Mouse (Mus musculus): ENCODE measurements around the gene BC048562. TPM values are rescaled to one million over a fixed set of nuclear protein-coding genes. Genes with fewer than 3 reads are reported as not detected.

BC048562 gene
- polyA plus RNA-seq, 1 experiment from 2014 or later, result not detected

- no peak for TF ChIP-seq CTCF (IDR thresholded peaks at IDR 0.05)
- CTCF ChIA-PET, result interaction anchor here (1.3 kb wide), 1 partner anchor 27 kb away, joined by 3 read pairs; no protein-coding TSS in a partner anchor
- in situ Hi-C loops (cut with MboI; ENCODE audit: low pct_unique_long_range_greater_than_20kb), result no loop called here
- DNase-seq (ENCODE audit: low read depth, low spot score), result no peak
- POLR2A ChIA-PET, result interaction anchor here (0.6 kb wide), 1 partner anchor 58 kb away, joined by 3 read pairs; no protein-coding TSS in a partner anchor
- no peak for ATAC-seq
- H3K27me3 ChIP-seq, result peaks cover 4% of the 10 kb centered on the region
Measured at GRCm38 (mm10) chr9:108409535-108409934, 26.7 kb upstream of the BC048562 start.

- ATAC-seq (no peak), DNase-seq (ENCODE audit: low read depth, low spot score) (no peak)
- peaks cover 12% of the 10 kb centered on the region for H3K27me3 ChIP-seq
- POLR2A ChIA-PET, result interaction anchor here (1.5 kb wide), 1 partner anchor 10 kb away, joined by 3 read pairs; no protein-coding TSS in a partner anchor
- in situ Hi-C loops (cut with MboI; ENCODE audit: low pct_unique_long_range_greater_than_20kb), result loop anchor here (5.0 kb wide), 1 partner anchor 114 kb away; the partner anchor contains the start of gene Amt
- TF ChIP-seq CTCF (IDR thresholded peaks at IDR 0.05), result no peak
- CTCF ChIA-PET, result interaction anchor here (1.0 to 1.8 kb wide), 4 partner anchors 10 to 125 kb away, joined by 3 to 6 read pairs (median 3); no protein-coding TSS in a partner anchor
Measured at GRCm38 (mm10) chr9:108411381-108411942, 24.8 kb upstream of the BC048562 start.

- CTCF ChIA-PET, result interaction anchor here (0.6 to 1.4 kb wide), 4 partner anchors 9 to 119 kb away, joined by 3 read pairs; no protein-coding TSS in a partner anchor
- peaks cover 17% of the 10 kb centered on the region for H3K27me3 ChIP-seq
- in situ Hi-C loops (cut with MboI; ENCODE audit: low pct_unique_long_range_greater_than_20kb), result loop anchor here (5.0 kb wide), 1 partner anchor 115 kb away; the partner anchor contains the start of gene Amt
- POLR2A ChIA-PET, result no interaction called here
- TF ChIP-seq CTCF (IDR thresholded peaks at IDR 0.05), result peak; percentile 66
- no peak for ATAC-seq
- no peak for DNase-seq (ENCODE audit: low read depth, low spot score)
Measured at GRCm38 (mm10) chr9:108412221-108412620, 24.1 kb upstream of the BC048562 start.

- in situ Hi-C loops (cut with MboI; ENCODE audit: low pct_unique_long_range_greater_than_20kb), result no loop called here
- POLR2A ChIA-PET, result interaction anchor here (0.7 kb wide), 1 partner anchor 1884 kb away, joined by 3 read pairs; no protein-coding TSS in a partner anchor
- ATAC-seq (no peak), DNase-seq (ENCODE audit: low read depth, low spot score) (no peak)
- CTCF ChIA-PET, result interaction anchor here (1.4 kb wide), 1 partner anchor 27 kb away, joined by 3 read pairs; no protein-coding TSS in a partner anchor
- H3K27me3 ChIP-seq, result peaks cover 19% of the 10 kb centered on the region
- TF ChIP-seq CTCF (IDR thresholded peaks at IDR 0.05), result no peak
Measured at GRCm38 (mm10) chr9:108428384-108428783, 7.9 kb upstream of the BC048562 start, which contains the start of gene Ccdc36. Gene Ccdc36 (minus strand): TSS chr9:108428484.

GRCm38 (mm10) chr9:108431431-108432067, 4.7 kb upstream of the BC048562 start:
- in situ Hi-C loops (cut with MboI; ENCODE audit: low pct_unique_long_range_greater_than_20kb), result no loop called here
- ChIA-PET CTCF (no interaction called here), POLR2A (no interaction called here)
- no peak for DNase-seq (ENCODE audit: low read depth, low spot score)
- no peak for ATAC-seq
- TF ChIP-seq CTCF (IDR thresholded peaks at IDR 0.05), result no peak
- H3K27me3 ChIP-seq, result peaks cover 32% of the 10 kb centered on the region

GRCm38 (mm10) chr9:108439176-108439575, 2.9 kb downstream of the BC048562 start:
- no peak for ATAC-seq
- in situ Hi-C loops (cut with MboI; ENCODE audit: low pct_unique_long_range_greater_than_20kb), result no loop called here
- TF ChIP-seq CTCF (IDR thresholded peaks at IDR 0.05), result no peak
- no peak for DNase-seq (ENCODE audit: low read depth, low spot score)
- H3K27me3 ChIP-seq, result peaks cover 14% of the 10 kb centered on the region
- CTCF ChIA-PET, result no interaction called here
- POLR2A ChIA-PET, result no interaction called here

- ChIA-PET CTCF (no interaction called here), POLR2A (no interaction called here)
Measured at GRCm38 (mm10) chr9:108440485-108440884, 4.2 kb downstream of the BC048562 start.

GRCm38 (mm10) chr9:108441236-108441919, 5.1 kb downstream of the BC048562 start:
- DNase-seq (ENCODE audit: low read depth, low spot score), result no peak
- TF ChIP-seq CTCF (IDR thresholded peaks at IDR 0.05), result no peak
- no peaks in the 10 kb centered on the region for H3K27me3 ChIP-seq
- in situ Hi-C loops (cut with MboI; ENCODE audit: low pct_unique_long_range_greater_than_20kb), result no loop called here
- ATAC-seq, result no peak
- ChIA-PET POLR2A (no interaction called here), CTCF (no interaction called here)

More at GRCm38 (mm10) chr9:108440485-108440884, 4.2 kb downstream of the BC048562 start:
- in situ Hi-C loops (cut with MboI; ENCODE audit: low pct_unique_long_range_greater_than_20kb), result no loop called here
- no peak for TF ChIP-seq CTCF (IDR thresholded peaks at IDR 0.05)
- H3K27me3 ChIP-seq, result peaks cover 5% of the 10 kb centered on the region
- no peak for ATAC-seq
- DNase-seq (ENCODE audit: low read depth, low spot score), result no peak

GRCm38 (mm10) chr9:108445125-108445524, 8.8 kb downstream of the BC048562 start:
- no peak for TF ChIP-seq CTCF (IDR thresholded peaks at IDR 0.05)
- in situ Hi-C loops (cut with MboI; ENCODE audit: low pct_unique_long_range_greater_than_20kb), result no loop called here
- ChIA-PET POLR2A (no interaction called here), CTCF (no interaction called here)
- no peak for DNase-seq (ENCODE audit: low read depth, low spot score)
- no peaks in the 10 kb centered on the region for H3K27me3 ChIP-seq
- ATAC-seq, result no peak

- no peaks in the 10 kb centered on the region for H3K27me3 ChIP-seq
- ChIA-PET CTCF (interaction anchor here (1.1 to 1.7 kb wide), 4 partner anchors 12 to 48 kb away, joined by 3 read pairs; partner anchors contain the start of gene Klhdc8b), POLR2A (interaction anchor here (0.7 to 1.3 kb wide), 2 partner anchors 12 to 444 kb away, joined by 4 to 7 read pairs; partner anchors contain the start of gene Klhdc8b)
- ATAC-seq (no peak), DNase-seq (ENCODE audit: low read depth, low spot score) (no peak)
- TF ChIP-seq CTCF (IDR thresholded peaks at IDR 0.05), result no peak
- in situ Hi-C loops (cut with MboI; ENCODE audit: low pct_unique_long_range_greater_than_20kb), result no loop called here
Measured at GRCm38 (mm10) chr9:108449860-108450259, 13.6 kb downstream of the BC048562 start.

All from Patski (cell line).